Mouse (Mus musculus): ENCODE measurements around the gene Rgs10. TPM values are rescaled to one million over a fixed set of nuclear protein-coding genes. Genes with fewer than 3 reads are reported as not detected.

The Rgs10 gene
- total and polyA plus RNA-seq, 3 experiments, result 5.4 to 7.4 (median 6.5) TPM

DNA sequence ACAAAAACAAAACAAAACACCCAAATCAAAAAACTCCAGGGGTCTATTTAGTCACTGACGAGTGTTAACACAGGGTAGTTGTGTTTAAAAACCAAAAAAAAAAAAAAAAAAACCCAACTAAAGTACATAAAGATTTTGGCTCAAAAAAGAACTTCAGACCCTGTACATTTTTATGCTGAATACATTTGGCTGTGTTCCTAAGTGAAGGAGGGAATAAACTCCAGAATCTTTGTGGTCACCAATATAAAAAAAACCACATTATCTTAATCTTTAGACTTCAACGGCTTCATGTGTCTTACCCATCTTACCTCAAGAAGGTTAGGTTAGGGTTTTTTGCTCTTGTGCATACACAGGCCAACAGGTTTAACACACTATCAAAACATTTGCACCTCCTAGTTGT, 22.0 kb upstream of the Rgs10 start:
- Histone ChIP-seq H3K4me2 (ENCODE audit: insufficient read depth, low read depth, poor library complexity, severe bottlenecking) (no peak overlapping the region), H3K27me3 (replicated peaks) (no peaks in the 10 kb centered on the region), H3K79me2 (replicated peaks; ENCODE audit: control insufficient read depth, extremely low read depth, insufficient read depth, poor library complexity, severe bottlenecking) (no peaks in the 10 kb centered on the region), H3K4me1 (ENCODE audit: control insufficient read depth in 1 of 2, insufficient read depth in 2 of 2) (no peaks in the 10 kb centered on the region), H3K4me3 (replicated peaks in 1 of 3; ENCODE audit: low read depth in 2 of 3, low read length in 2 of 3, poor library complexity in 1 of 3) (no peak overlapping the region), H3K9me3 (replicated peaks; ENCODE audit: low read length) (no peaks in the 10 kb centered on the region), H3K9ac (ENCODE audit: insufficient read depth, low read depth) (no peak overlapping the region), H3K27ac (ENCODE audit: insufficient read depth, low read depth) (no peak overlapping the region), H3K36me3 (replicated peaks in 1 of 2; ENCODE audit: control insufficient read depth in 1 of 2, insufficient read depth in 1 of 2, low read length in 1 of 2) (peaks cover 30 to 58% of the 10 kb centered on the region in 2 experiments)
- TF ChIP-seq UBTF (IDR thresholded peaks at IDR 0.05; ENCODE audit: low read depth, low read length), result no peak
- TF ChIP-seq IRF4 (IDR thresholded peaks at IDR 0.05; ENCODE audit: low read depth, low read length), result no peak
- no peak for TF ChIP-seq JUN (IDR thresholded peaks at IDR 0.05; ENCODE audit: insufficient read depth, low read depth, low read length)
- no peak for TF ChIP-seq ZC3H11A (IDR thresholded peaks at IDR 0.05; ENCODE audit: low read depth, low read length)
- TF ChIP-seq ZNF384 (IDR thresholded peaks at IDR 0.05; ENCODE audit: low read depth, low read length), result no peak
- TF ChIP-seq USF1 (IDR thresholded peaks at IDR 0.05; ENCODE audit: low read depth, low read length), result no peak
- DNase-seq (ENCODE audit: extremely low read depth), result no peak
- dilution Hi-C loops (cut with MboI; ENCODE audit: extremely low pct_ligation_motif_present, extremely low pct_unique_long_range_greater_than_20kb, low sequenced_read_pairs), result no loop called here
- in situ Hi-C loops (cut with MboI; ENCODE audit: low pct_ligation_motif_present, low pct_unique_long_range_greater_than_20kb, low sequenced_read_pairs), result no loop called here

DNA sequence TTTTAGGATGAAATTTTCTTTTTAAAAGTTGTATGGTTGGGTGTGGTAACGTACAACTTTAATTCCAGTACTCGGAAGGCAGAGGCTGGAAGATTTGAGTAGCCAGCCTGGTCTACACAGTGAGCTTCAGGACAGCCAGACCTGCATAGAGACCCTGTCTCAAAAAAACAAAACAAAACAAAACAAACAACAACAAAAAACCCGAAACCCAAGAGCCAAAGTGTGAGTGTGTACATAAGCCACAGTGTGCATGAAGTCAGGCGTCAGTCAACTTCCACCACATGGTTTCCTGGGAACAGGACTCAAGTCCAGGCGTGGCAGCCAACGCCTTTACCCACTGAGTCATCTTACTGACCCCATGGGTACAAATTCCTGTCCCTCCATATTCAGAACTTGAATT, 20.7 kb upstream of the Rgs10 start:
- Histone ChIP-seq H3K36me3 (replicated peaks in 1 of 2; ENCODE audit: control insufficient read depth in 1 of 2, insufficient read depth in 1 of 2, low read length in 1 of 2) (peaks cover 23 to 44% of the 10 kb centered on the region in 2 experiments), H3K4me3 (replicated peaks in 1 of 3; ENCODE audit: low read depth in 2 of 3, low read length in 2 of 3, poor library complexity in 1 of 3) (no peak overlapping the region), H3K4me2 (ENCODE audit: insufficient read depth, low read depth, poor library complexity, severe bottlenecking) (no peak overlapping the region), H3K9ac (ENCODE audit: insufficient read depth, low read depth) (no peak overlapping the region), H3K27ac (ENCODE audit: insufficient read depth, low read depth) (no peak overlapping the region), H3K27me3 (replicated peaks) (no peaks in the 10 kb centered on the region), H3K9me3 (replicated peaks; ENCODE audit: low read length) (no peaks in the 10 kb centered on the region), H3K79me2 (replicated peaks; ENCODE audit: control insufficient read depth, extremely low read depth, insufficient read depth, poor library complexity, severe bottlenecking) (no peaks in the 10 kb centered on the region), H3K4me1 (ENCODE audit: control insufficient read depth in 1 of 2, insufficient read depth in 2 of 2) (no peaks in the 10 kb centered on the region)
- no peak for DNase-seq (ENCODE audit: extremely low read depth)
- in situ Hi-C loops (cut with MboI; ENCODE audit: low pct_ligation_motif_present, low pct_unique_long_range_greater_than_20kb, low sequenced_read_pairs) (no loop called here), dilution Hi-C loops (cut with MboI; ENCODE audit: extremely low pct_ligation_motif_present, extremely low pct_unique_long_range_greater_than_20kb, low sequenced_read_pairs) (no loop called here)
- TF ChIP-seq POLR2AphosphoS2 (IDR thresholded peaks at IDR 0.05; ENCODE audit: low read depth, low read length) (no peak), USF2 (conservative IDR thresholded peaks at IDR 0.05; ENCODE audit: low read depth, low read length) (no peak), TBP (conservative IDR thresholded peaks at IDR 0.05; ENCODE audit: low read depth, low read length) (no peak), RCOR1 (conservative IDR thresholded peaks at IDR 0.05; ENCODE audit: low read depth, low read length) (no peak), NELFE (IDR thresholded peaks at IDR 0.05; ENCODE audit: low read depth, low read length) (no peak), CTCF (conservative IDR thresholded peaks at IDR 0.05 in 1 of 2, IDR thresholded peaks at IDR 0.05 in 1 of 2; ENCODE audit: low read depth in 2 of 2, low read length in 2 of 2) (no peak), EP300 (IDR thresholded peaks at IDR 0.05; ENCODE audit: low read length) (no peak), E2F4 (IDR thresholded peaks at IDR 0.05; ENCODE audit: insufficient replicate concordance, low read depth, low read length) (no peak), ZC3H11A (IDR thresholded peaks at IDR 0.05; ENCODE audit: low read depth, low read length) (no peak), CHD1 (IDR thresholded peaks at IDR 0.05; ENCODE audit: low read depth, low read length) (no peak), UBTF (IDR thresholded peaks at IDR 0.05; ENCODE audit: low read depth, low read length) (no peak), MEF2A (IDR thresholded peaks at IDR 0.05; ENCODE audit: borderline replicate concordance, low read depth, low read length) (no peak), ELF1 (IDR thresholded peaks at IDR 0.05; ENCODE audit: low read depth, low read length) (no peak), MAX (IDR thresholded peaks at IDR 0.05; ENCODE audit: low read length) (no peak), JUN (IDR thresholded peaks at IDR 0.05; ENCODE audit: insufficient read depth, low read depth, low read length) (no peak)

Measured in CH12.LX (cell line).